Mouse (Mus musculus) cerebellum, postnatal 14 days (tissue): ENCODE data around the gene Clmp.

Source experiments
- DNase-seq, 2 experiments: peaks; one replicate each; pipeline ENCODE4 v3.0.0; 2021; ENCODE audit warnings: mixed read lengths in 2 of 2

Clmp gene

GRCm38 (mm10) chr9:40693026-40693425, 7.3 kb downstream of the Clmp start:
- DNase-seq: peak in 1 of 2 experiments; percentile 40

GRCm38 (mm10) chr9:40693768-40694167, 8.0 kb downstream of the Clmp start:
- peak; percentile 76 to 80 for DNase-seq

- no peak for DNase-seq
Measured at GRCm38 (mm10) chr9:40694284-40694683, 8.5 kb downstream of the Clmp start.

- peak in 1 of 2 experiments; percentile 24 for DNase-seq
Measured at GRCm38 (mm10) chr9:40696086-40696485, 10.3 kb downstream of the Clmp start.

GRCm38 (mm10) chr9:40699194-40699593, 13.4 kb downstream of the Clmp start:
- no peak for DNase-seq

- DNase-seq: no peak
Measured at GRCm38 (mm10) chr9:40700253-40700652, 14.5 kb downstream of the Clmp start.

GRCm38 (mm10) chr9:40704364-40705276, 18.9 kb downstream of the Clmp start:
- no peak for DNase-seq

GRCm38 (mm10) chr9:40708448-40709140, 22.8 kb downstream of the Clmp start:
- DNase-seq: peak; percentile 56 to 67

- no peak for DNase-seq
Measured at GRCm38 (mm10) chr9:40709141-40709537, 23.4 kb downstream of the Clmp start.

GRCm38 (mm10) chr9:40709587-40709986, 23.8 kb downstream of the Clmp start:
- DNase-seq: no peak

GRCm38 (mm10) chr9:40709991-40710390, 24.2 kb downstream of the Clmp start:
- DNase-seq: no peak

- DNase-seq: no peak
Measured at GRCm38 (mm10) chr9:40711654-40712053, 25.9 kb downstream of the Clmp start.

- peak; percentile 68 to 74 for DNase-seq
Measured at GRCm38 (mm10) chr9:40717182-40717874, 31.6 kb downstream of the Clmp start.

- DNase-seq: no peak
Measured at GRCm38 (mm10) chr9:40717875-40718185, 32.1 kb downstream of the Clmp start.

- no peak for DNase-seq
Measured at GRCm38 (mm10) chr9:40720881-40721280, 35.1 kb downstream of the Clmp start.

- DNase-seq: peak; percentile 72 to 80
Measured at GRCm38 (mm10) chr9:40723311-40723772, 37.6 kb downstream of the Clmp start.

- DNase-seq: no peak
Measured at GRCm38 (mm10) chr9:40724978-40725377, 39.2 kb downstream of the Clmp start.

- no peak for DNase-seq
Measured at GRCm38 (mm10) chr9:40727140-40727823, 41.5 kb downstream of the Clmp start.

- peak in 1 of 2 experiments; percentile 38 for DNase-seq
Measured at GRCm38 (mm10) chr9:40727824-40728495, 42.2 kb downstream of the Clmp start.

GRCm38 (mm10) chr9:40730302-40730700, 44.5 kb downstream of the Clmp start:
- no peak for DNase-seq

- peak; percentile 65 to 81 for DNase-seq
Measured at GRCm38 (mm10) chr9:40730701-40731590, 45.2 kb downstream of the Clmp start.
